ENCODE assay signal across 8 mouse cellular contexts in the genomic region with DNA sequence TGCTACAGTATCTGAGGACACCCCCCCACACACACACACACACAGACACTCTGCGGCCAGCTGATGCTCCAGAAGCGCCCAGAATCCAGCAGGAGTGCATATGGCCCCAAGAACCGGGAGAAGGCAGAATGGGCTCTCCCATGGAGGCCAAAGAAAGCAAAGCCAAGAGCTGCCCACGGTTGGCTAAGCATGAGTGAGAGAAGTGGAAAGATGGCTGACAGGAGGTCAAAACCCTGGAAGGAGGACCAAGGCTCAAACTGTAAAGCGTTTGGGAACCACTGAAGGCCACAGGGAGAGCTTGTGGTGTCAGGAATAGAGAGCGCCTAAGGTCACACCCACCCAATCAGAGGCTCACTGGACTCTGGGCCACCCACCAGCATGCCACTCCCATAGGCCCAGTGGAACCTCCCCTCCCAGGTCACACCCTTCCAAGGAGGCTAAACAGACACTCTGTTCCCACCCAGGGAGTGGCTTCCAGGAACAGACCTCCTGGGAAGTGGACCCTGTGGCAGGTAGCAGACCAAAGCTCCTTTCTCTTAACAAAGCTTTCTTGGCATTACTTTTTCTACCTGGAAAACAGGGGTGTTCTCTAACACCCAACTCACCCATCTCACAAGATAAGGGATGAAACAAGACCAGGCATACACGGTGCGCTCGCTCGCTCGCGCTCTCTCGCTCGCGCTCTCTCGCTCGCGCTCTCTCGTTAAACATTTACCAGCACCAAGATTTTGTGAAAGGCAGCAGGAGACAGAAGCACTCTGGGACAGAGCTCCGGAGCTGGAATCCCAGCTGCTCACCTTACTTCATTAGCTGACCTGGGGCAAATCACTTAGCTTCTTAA. TPM values are rescaled to one million over a fixed set of nuclear protein-coding genes. Genes with fewer than 3 reads are reported as not detected.
DNase-seq lines count a peak whose midpoint lies in the region; ATAC-seq lines count a peak whose summit lies in the region.

No protein-coding gene starts in this region.

- H3K4me3 ChIP-seq in forebrain, embryonic 14.5 days (ENCODE audit: low read depth, low read length), result peak overlapping the region; percentile 57
- peak overlapping the region; percentile 59 for H3K4me3 ChIP-seq in stomach, embryonic 16.5 days (replicated peaks; ENCODE audit: low read length)

- H3K36me3 ChIP-seq in forebrain, embryonic 14.5 days (ENCODE audit: control insufficient read depth, insufficient read depth, low read length), result no peaks in the 10 kb centered on the region
- H3K36me3 ChIP-seq in stomach, embryonic 16.5 days (ENCODE audit: control insufficient read depth, insufficient read depth, low read length), result no peaks in the 10 kb centered on the region

- H3K4me2 ChIP-seq in forebrain, embryonic 14.5 days (ENCODE audit: low read length), result peak overlapping the region; percentile 76
- peak overlapping the region; percentile 79 for H3K4me2 ChIP-seq in stomach, embryonic 16.5 days (ENCODE audit: low read depth, low read length)

- 51% methylated on average over 20 of the region's 20 CpGs for WGBS in forebrain, embryonic 14.5 days
- WGBS in stomach, embryonic 16.5 days, result 35% methylated on average over 20 of the region's 20 CpGs

- peak; percentile 28 for DNase-seq in gastrocnemius, postnatal 25 days
- DNase-seq in gastrocnemius, adult 18-20 months (ENCODE audit: low spot score), result no peak
- DNase-seq in adrenal gland, adult 8-10 months, result peak; percentile 77
- DNase-seq in forebrain, embryonic 14.5 days (ENCODE audit: low spot score), result peak; percentile 16
- DNase-seq in kidney, postnatal 25 days, result peak; percentile 76 to 95
- DNase-seq in layer of hippocampus, postnatal 10 days (ENCODE audit: low spot score in 2 of 2), result no peak

- no peaks in the 10 kb centered on the region for H3K27me3 ChIP-seq in forebrain, embryonic 14.5 days (replicated peaks; ENCODE audit: control insufficient read depth, insufficient read depth, low read length)
- H3K27me3 ChIP-seq in stomach, embryonic 16.5 days (ENCODE audit: control insufficient read depth, insufficient read depth, low read length), result no peaks in the 10 kb centered on the region

- H3K9ac ChIP-seq in forebrain, embryonic 14.5 days (ENCODE audit: low read length), result peak overlapping the region; percentile 71
- peak overlapping the region; percentile 81 for H3K9ac ChIP-seq in stomach, embryonic 16.5 days (ENCODE audit: low read length)

- no peak for ATAC-seq in forebrain, embryonic 14.5 days
- ATAC-seq in megakaryocyte, adult 5-6 weeks (ENCODE audit: poor library complexity, severe bottlenecking), result peak; percentile 22; the same call in 1 of the 2 replicates
- peak; percentile 86 for ATAC-seq in stomach, embryonic 16.5 days (ENCODE audit: insufficient read depth, low FRiP score)

- no peaks in the 10 kb centered on the region for H3K9me3 ChIP-seq in forebrain, embryonic 14.5 days (replicated peaks; ENCODE audit: control insufficient read depth, low read length)
- H3K9me3 ChIP-seq in stomach, embryonic 16.5 days (replicated peaks; ENCODE audit: control insufficient read depth, low read length), result no peaks in the 10 kb centered on the region

- peaks cover 16% of the 10 kb centered on the region for H3K4me1 ChIP-seq in forebrain, embryonic 14.5 days (ENCODE audit: control insufficient read depth, insufficient read depth, low read length)
- peaks cover 50% of the 10 kb centered on the region for H3K4me1 ChIP-seq in stomach, embryonic 16.5 days (ENCODE audit: control insufficient read depth, insufficient read depth, low read length)

- H3K27ac ChIP-seq in forebrain, embryonic 14.5 days (ENCODE audit: low read depth, low read length), result peak overlapping the region; percentile 86; the same call in 1 of the 2 replicates
- H3K27ac ChIP-seq in stomach, embryonic 16.5 days (ENCODE audit: low read length), result peak overlapping the region; percentile 94

RNA-seq across cellular contexts. Expression of a gene that starts 1.3 kb away (rescaled TPM):
- 10 to 100 TPM in 1 of 2 experiments, 1 to 10 TPM in 1; 9.8 to 14.0 TPM for total RNA-seq in gastrocnemius, postnatal 25 days (2021)
- total RNA-seq in gastrocnemius, adult 18-20 months (2021), result 10 to 100 TPM; 13.8 to 15.2 TPM
- total RNA-seq in adrenal gland, adult 8-10 months (2022), result 10 to 100 TPM; 62.4 to 83.9 (median 73.4) TPM
- 20.1 and 24.1 TPM in 2 replicates for polyA plus RNA-seq in forebrain, embryonic 14.5 days (2014; fragmentation: Nextera tagmentation; extraction: Ambion mirVana)
- 30.2 and 35.4 TPM in 2 replicates for total RNA-seq in megakaryocyte, adult 5-6 weeks (2015)
- 6.1 and 7.1 TPM in 2 replicates for total RNA-seq in megakaryocyte, adult 5-6 weeks (2017)
- 10.9 and 11.2 TPM in 2 replicates for polyA plus RNA-seq in stomach, embryonic 16.5 days (2015; fragmentation: Nextera tagmentation; extraction: Ambion mirVana)
- 10 to 100 TPM; 58.4 to 61.9 TPM for total RNA-seq in layer of hippocampus, postnatal 10 days (2021)

RNA-seq across cellular contexts. Expression of a gene that starts 1.3 kb away (rescaled TPM):
- 1 to 10 TPM; 3.0 TPM for total RNA-seq in gastrocnemius, postnatal 25 days (2021)
- 1 to 10 TPM; 2.2 to 3.8 TPM for total RNA-seq in gastrocnemius, adult 18-20 months (2021)
- total RNA-seq in adrenal gland, adult 8-10 months (2022), result 10 to 100 TPM; 28.5 to 37.2 (median 34.0) TPM
- 12.6 and 16.0 TPM in 2 replicates for polyA plus RNA-seq in forebrain, embryonic 14.5 days (2014; fragmentation: Nextera tagmentation; extraction: Ambion mirVana)
- total RNA-seq in megakaryocyte, adult 5-6 weeks (2015), result 10.0 and 12.8 TPM in 2 replicates
- 9.9 and 11.7 TPM in 2 replicates for total RNA-seq in megakaryocyte, adult 5-6 weeks (2017)
- polyA plus RNA-seq in stomach, embryonic 16.5 days (2015; fragmentation: Nextera tagmentation; extraction: Ambion mirVana), result 54.8 and 64.4 TPM in 2 replicates
- 10 to 100 TPM; 11.7 to 13.0 TPM for total RNA-seq in layer of hippocampus, postnatal 10 days (2021)

RNA-seq across cellular contexts. Expression of a gene that starts 34.5 kb away (rescaled TPM):
- total RNA-seq in gastrocnemius, postnatal 25 days (2021), result not detected
- total RNA-seq in gastrocnemius, adult 18-20 months (2021), result not detected
- not detected for total RNA-seq in adrenal gland, adult 8-10 months (2022)
- polyA plus RNA-seq in forebrain, embryonic 14.5 days (2014; fragmentation: Nextera tagmentation; extraction: Ambion mirVana), result not detected in 2 replicates
- total RNA-seq in megakaryocyte, adult 5-6 weeks (2015), result not detected in 2 replicates
- not detected in 2 replicates for total RNA-seq in megakaryocyte, adult 5-6 weeks (2017)
- 0.16 TPM in 1 of 2 replicates, not detected in the other for polyA plus RNA-seq in stomach, embryonic 16.5 days (2015; fragmentation: Nextera tagmentation; extraction: Ambion mirVana)
- 1 to 10 TPM; 1.5 to 2.1 TPM for total RNA-seq in layer of hippocampus, postnatal 10 days (2021)

RNA-seq across cellular contexts. Expression of a gene that starts 49.6 kb away (rescaled TPM):
- total RNA-seq in gastrocnemius, postnatal 25 days (2021), result not detected
- not detected for total RNA-seq in gastrocnemius, adult 18-20 months (2021)
- total RNA-seq in adrenal gland, adult 8-10 months (2022), result not detected
- not detected in 2 replicates for polyA plus RNA-seq in forebrain, embryonic 14.5 days (2014; fragmentation: Nextera tagmentation; extraction: Ambion mirVana)
- 1.4 and 2.2 TPM in 2 replicates for total RNA-seq in megakaryocyte, adult 5-6 weeks (2015)
- 0.26 TPM in 1 of 2 replicates, not detected in the other for total RNA-seq in megakaryocyte, adult 5-6 weeks (2017)
- polyA plus RNA-seq in stomach, embryonic 16.5 days (2015; fragmentation: Nextera tagmentation; extraction: Ambion mirVana), result 19.7 and 34.8 TPM in 2 replicates
- under 1 TPM; 0.42 to 0.46 TPM for total RNA-seq in layer of hippocampus, postnatal 10 days (2021)

RNA-seq across cellular contexts. Expression of a gene that starts 56.0 kb away (rescaled TPM):
- total RNA-seq in gastrocnemius, postnatal 25 days (2021), result not detected
- total RNA-seq in gastrocnemius, adult 18-20 months (2021), result not detected
- total RNA-seq in adrenal gland, adult 8-10 months (2022), result not detected
- not detected in 2 replicates for polyA plus RNA-seq in forebrain, embryonic 14.5 days (2014; fragmentation: Nextera tagmentation; extraction: Ambion mirVana)
- not detected in 2 replicates for total RNA-seq in megakaryocyte, adult 5-6 weeks (2015)
- not detected in 2 replicates for total RNA-seq in megakaryocyte, adult 5-6 weeks (2017)
- polyA plus RNA-seq in stomach, embryonic 16.5 days (2015; fragmentation: Nextera tagmentation; extraction: Ambion mirVana), result 124 and 215 TPM in 2 replicates
- total RNA-seq in layer of hippocampus, postnatal 10 days (2021), result not detected

Comparison
In these comparisons a context has a peak if more than half of its experiments do, and no peak if none do; other contexts are left out.
1. DNase-seq: peak in gastrocnemius, postnatal 25 days (single experiment), adrenal gland, adult 8-10 months (single experiment), forebrain, embryonic 14.5 days (single experiment) and kidney, postnatal 25 days (2 of 2); none in gastrocnemius, adult 18-20 months (single experiment) and layer of hippocampus, postnatal 10 days (0 of 2).